Mouse (Mus musculus) lung, embryonic 14.5 days (tissue): ENCODE data around the gene Crtc2. TPM values are rescaled to one million over a fixed set of nuclear protein-coding genes. Genes with fewer than 3 reads are reported as not detected.

Experiments
- ATAC-seq: fragments of 200-750 bp; cut with Nextera tagmentation; 2 replicates; pipeline ENCODE4 v1.8.0; 2017; ENCODE audit warnings: mild to moderate bottlenecking, moderate TSS enrichment, moderate library complexity; ENCODE audit not compliant: insufficient read depth
- DNase-seq: peaks from one replicate; pipeline ENCODE4 v3.0.0-alpha.2; 2015
- H3K27ac ChIP-seq: fragments of 300-500 bp; sonication (generic); 2 replicates; pipeline ENCODE4 v1.5.1; 2014; ENCODE audit warnings: low read depth, mild to moderate bottlenecking, moderate library complexity
- H3K27me3 ChIP-seq: fragments of 300-500 bp; sonication (generic); 2 replicates; pipeline ENCODE4 v1.6.1; 2014; ENCODE audit warnings: low read length, control low read depth; ENCODE audit not compliant: insufficient read depth
- H3K36me3 ChIP-seq: fragments of 300-500 bp; sonication (generic); 2 replicates; pipeline ENCODE4 v1.6.1; 2014; ENCODE audit warnings: control low read depth; ENCODE audit not compliant: insufficient read depth
- H3K4me1 ChIP-seq: fragments of 300-500 bp; sonication (generic); 2 replicates; pipeline ENCODE4 v1.6.1; 2014; ENCODE audit warnings: antibody characterized with exemption, control low read depth; ENCODE audit not compliant: insufficient read depth
- H3K4me2 ChIP-seq: fragments of 300-500 bp; sonication (generic); 2 replicates; pipeline ENCODE4 v1.6.1; 2014; ENCODE audit warnings: mild to moderate bottlenecking
- H3K4me3 ChIP-seq: fragments of 300-500 bp; sonication (generic); 2 replicates; pipeline ENCODE4 v1.5.1; 2014; ENCODE audit warnings: low read depth, low read length
- H3K9ac ChIP-seq: fragments of 300-500 bp; sonication (generic); 2 replicates; pipeline ENCODE4 v1.6.1; 2014
- H3K9me3 ChIP-seq: fragments of 300-500 bp; sonication (generic); 2 replicates; pipeline ENCODE4 v1.6.1; 2016; ENCODE audit warnings: low read depth, low read length, control low read depth
- CTCF ChIP-seq: IDR thresholded peaks from 2 replicates; pipeline ENCODE4 v1.5.1; 2016; ENCODE audit warnings: antibody characterized with exemption, low read depth
- WGBS: fragments of 180-500 bp; shearing (Covaris S2); extraction: QIAGEN DNeasy Blood & Tissue Kit; methylation state at CpG from one replicate; pipeline ENCODE4 v1.1.7; 2014; 5-methylcytosine and 5-hydroxymethylcytosine counted together
- microRNA-seq: library from miRNA; unstranded; fragments of <30 nt; microRNA quantifications from one replicate; pipeline ENCODE4, GENCODE M21; 2016; ENCODE audit warnings: borderline number of aligned reads
- polyA plus RNA-seq: library from polyadenylated mRNA; unstranded; fragments of >200 nt; fragmentation: Nextera tagmentation; extraction: Ambion mirVana; gene quantifications from 2 replicates; pipeline ENCODE4 v1.2.1, GENCODE M21; 2014

Gene Crtc2
- polyA plus RNA-seq, 1 experiment from 2014 or later: 19.3 TPM

GRCm38 (mm10) chr3:90293352-90294063, 39.5 kb downstream of the Crtc2 start:
- Histone ChIP-seq H3K9ac (peak overlapping the region; percentile 94), H3K9me3 (no peaks in the 10 kb centered on the region), H3K4me2 (peak overlapping the region; percentile 71), H3K36me3 (peaks cover 8% of the 10 kb centered on the region; the same call in 1 of the 2 replicates), H3K4me3 (peak overlapping the region; percentile 89), H3K27ac (peak overlapping the region; percentile 96), H3K27me3 (no peaks in the 10 kb centered on the region), H3K4me1 (peaks cover 9% of the 10 kb centered on the region; the same call in 1 of the 2 replicates)
- peak; percentile 12 for ATAC-seq
- DNase-seq: peak; percentile 75
- TF ChIP-seq CTCF: no peak
- WGBS: 1% methylated on average over 52 of the region's 68 CpGs

DNA sequence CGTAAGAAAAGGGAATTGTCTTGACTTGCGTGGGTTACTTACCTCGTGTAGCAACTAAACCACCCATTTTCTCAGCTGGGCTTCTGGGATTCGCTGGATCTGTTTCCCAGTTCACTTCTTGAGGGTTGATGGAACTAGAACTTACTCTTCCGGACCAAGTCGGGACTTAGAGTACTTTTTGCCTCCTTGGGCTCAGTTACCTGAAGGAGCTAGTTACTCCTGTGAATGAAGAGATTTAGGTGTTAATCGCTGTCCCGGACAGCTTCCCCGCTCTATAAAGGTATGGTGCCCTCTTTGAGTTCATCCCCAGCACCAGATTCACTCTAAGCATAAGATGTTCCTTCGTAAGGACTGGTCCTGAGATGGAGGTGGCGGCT, 40.1 kb downstream of the Crtc2 start:
- WGBS: 1% methylated on average over 11 of the region's 11 CpGs
- no peak for ATAC-seq
- Histone ChIP-seq H3K9ac (peak overlapping the region; percentile 94), H3K4me1 (peaks cover 9% of the 10 kb centered on the region; the same call in 1 of the 2 replicates), H3K27ac (peak overlapping the region; percentile 96), H3K36me3 (peaks cover 8% of the 10 kb centered on the region; the same call in 1 of the 2 replicates), H3K4me2 (peak overlapping the region; percentile 71), H3K27me3 (no peaks in the 10 kb centered on the region), H3K4me3 (peak overlapping the region; percentile 89), H3K9me3 (no peaks in the 10 kb centered on the region)
- no peak for TF ChIP-seq CTCF
- peak; percentile 43 for DNase-seq

DNA sequence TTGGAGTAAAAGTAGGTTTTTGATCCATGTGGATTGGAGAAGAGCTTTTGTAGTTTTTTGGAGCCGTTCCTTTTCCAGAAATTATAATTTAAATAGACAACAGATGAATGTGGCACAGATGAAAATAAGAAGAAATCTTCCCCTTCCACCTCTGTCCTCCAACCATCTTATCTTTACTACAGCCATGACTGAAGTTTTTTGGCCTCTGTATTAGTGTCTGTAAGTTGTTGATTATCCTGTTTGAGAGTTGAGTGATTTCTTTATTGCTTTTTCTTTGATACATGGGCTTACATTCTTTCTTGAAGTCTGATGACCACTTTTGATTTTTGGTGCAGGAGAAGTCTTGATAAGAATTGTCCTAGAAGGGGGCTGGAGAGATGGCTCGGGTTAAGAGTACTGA, 40.7 kb downstream of the Crtc2 start:
- H3K9me3 ChIP-seq: no peaks in the 10 kb centered on the region
- H3K9ac ChIP-seq: peak overlapping the region; percentile 94
- peaks cover 9% of the 10 kb centered on the region; the same call in 1 of the 2 replicates for H3K4me1 ChIP-seq
- TF ChIP-seq CTCF: no peak
- WGBS: 65% methylated on average over 2 of the region's 2 CpGs
- no peak overlapping the region for H3K27ac ChIP-seq
- H3K36me3 ChIP-seq: peaks cover 8% of the 10 kb centered on the region; the same call in 1 of the 2 replicates
- peak overlapping the region; percentile 71 for H3K4me2 ChIP-seq
- H3K27me3 ChIP-seq: no peaks in the 10 kb centered on the region
- peak overlapping the region; percentile 89 for H3K4me3 ChIP-seq
- DNase-seq (no peak), ATAC-seq (no peak)

DNA sequence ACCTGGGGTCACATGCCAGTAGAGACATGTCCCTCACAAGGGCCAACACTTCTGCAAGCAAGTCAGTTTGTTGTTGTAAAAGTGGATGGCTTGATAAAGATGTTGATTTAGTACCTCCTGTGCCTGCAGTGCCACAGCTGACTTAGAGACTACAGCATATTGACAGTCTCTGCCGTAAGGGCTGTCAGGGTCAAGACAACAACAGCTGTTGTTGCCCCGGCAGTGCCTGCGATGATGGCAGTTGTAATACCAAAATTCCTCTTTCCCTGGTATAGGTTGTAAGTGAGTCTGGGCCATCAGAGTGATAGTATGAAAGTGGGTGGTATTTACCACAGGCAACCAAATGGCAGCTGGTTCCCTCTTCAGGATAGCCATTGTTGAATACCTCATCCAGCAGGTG, 51.8 kb downstream of the Crtc2 start:
- DNase-seq (no peak), ATAC-seq (no peak)
- 52% methylated on average over 3 of the region's 3 CpGs for WGBS
- Histone ChIP-seq H3K9me3 (no peaks in the 10 kb centered on the region), H3K4me2 (no peak overlapping the region), H3K36me3 (no peaks in the 10 kb centered on the region), H3K27ac (no peak overlapping the region), H3K9ac (no peak overlapping the region), H3K27me3 (no peaks in the 10 kb centered on the region), H3K4me1 (no peaks in the 10 kb centered on the region), H3K4me3 (no peak overlapping the region)
- no peak for TF ChIP-seq CTCF

DNA sequence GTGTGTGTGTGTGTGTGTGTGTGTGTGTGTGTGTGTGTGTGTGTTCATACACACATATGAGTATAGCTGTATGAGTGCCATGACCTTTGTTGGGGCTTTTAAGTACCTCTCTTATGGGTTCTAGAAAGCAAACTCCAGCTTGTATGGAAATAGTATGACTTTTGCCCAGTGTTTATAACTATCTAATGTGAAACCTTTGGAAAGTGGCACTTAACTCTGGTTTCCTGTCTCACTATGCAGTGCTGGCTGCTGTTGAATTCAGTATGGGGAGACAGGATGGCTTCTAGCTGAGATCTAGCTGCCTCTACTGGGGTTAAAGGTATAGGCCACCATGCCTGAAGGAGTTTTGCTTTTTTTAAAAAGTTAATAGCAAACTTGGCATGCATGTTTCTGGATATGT, 55.6 kb downstream of the Crtc2 start:
- Histone ChIP-seq H3K9me3 (no peaks in the 10 kb centered on the region), H3K27ac (no peak overlapping the region), H3K9ac (no peak overlapping the region), H3K4me3 (no peak overlapping the region), H3K4me2 (no peak overlapping the region), H3K4me1 (no peaks in the 10 kb centered on the region), H3K27me3 (no peaks in the 10 kb centered on the region), H3K36me3 (no peaks in the 10 kb centered on the region)
- DNase-seq (no peak), ATAC-seq (no peak)
- TF ChIP-seq CTCF: no peak

DNA sequence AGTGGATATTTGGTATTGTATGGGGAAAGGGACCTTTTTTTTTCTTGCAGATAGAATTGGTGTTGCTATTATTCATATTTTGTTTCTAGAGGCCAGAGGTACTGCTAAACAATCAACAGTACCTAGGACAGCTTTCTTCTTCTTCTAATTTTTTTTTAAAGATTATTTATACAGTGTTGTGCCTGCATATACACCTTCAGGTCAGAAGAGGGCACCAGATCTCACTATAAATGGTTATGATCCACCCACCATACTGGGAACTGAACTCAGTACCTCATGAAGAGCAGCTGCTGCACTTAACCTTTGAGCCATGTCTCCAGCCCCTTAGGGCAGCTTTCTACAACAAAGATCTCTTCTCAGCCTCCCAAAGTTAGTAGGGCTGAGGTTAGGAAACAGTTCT, 59.4 kb downstream of the Crtc2 start:
- no peaks in the 10 kb centered on the region for H3K36me3 ChIP-seq
- no peaks in the 10 kb centered on the region for H3K4me1 ChIP-seq
- no peaks in the 10 kb centered on the region for H3K27me3 ChIP-seq
- peak; percentile 47 for TF ChIP-seq CTCF
- ATAC-seq: no peak
- H3K4me3 ChIP-seq: no peak overlapping the region
- peak; percentile 31 for DNase-seq
- H3K9me3 ChIP-seq: no peaks in the 10 kb centered on the region
- H3K9ac ChIP-seq: no peak overlapping the region
- H3K27ac ChIP-seq: no peak overlapping the region
- no peak overlapping the region for H3K4me2 ChIP-seq

Small RNA genes lying within 50 kb of the gene (microRNA-seq; reads per million reads assigned to microRNA genes)
- not detected for gene Mir7012

Other genes with a start within 250 kb of the Crtc2 start
- 136 and 143 TPM in 2 replicates for gene 4933434E20Rik, start 202.5 kb upstream of the Crtc2 start, polyA plus RNA-seq
- gene Ubap2l, start 201.5 kb upstream of the Crtc2 start, polyA plus RNA-seq: 236 and 257 TPM in 2 replicates
- gene Tpm3, start 181.5 kb upstream of the Crtc2 start, polyA plus RNA-seq: 634 and 654 TPM in 2 replicates
- gene Nup210l, start 150.0 kb upstream of the Crtc2 start, polyA plus RNA-seq: 0.39 and 0.58 TPM in 2 replicates
- gene Rps27, start 40.5 kb upstream of the Crtc2 start, polyA plus RNA-seq: 1,714 and 1,910 TPM in 2 replicates
- 17.9 and 19.3 TPM in 2 replicates for gene Rab13, start 40.5 kb upstream of the Crtc2 start, polyA plus RNA-seq
- gene Jtb, start 22.6 kb upstream of the Crtc2 start, polyA plus RNA-seq: 92.3 and 99.7 TPM in 2 replicates
- 5.4 and 6.5 TPM in 2 replicates for gene Creb3l4, start 10.7 kb upstream of the Crtc2 start, polyA plus RNA-seq
- gene Slc39a1, start 6.0 kb upstream of the Crtc2 start, polyA plus RNA-seq: 85.2 and 85.3 TPM in 2 replicates
- gene Dennd4b, start 11.0 kb downstream of the Crtc2 start, polyA plus RNA-seq: 4.4 and 6.1 TPM in 2 replicates
- gene Gatad2b, start 39.0 kb downstream of the Crtc2 start, polyA plus RNA-seq: 14.6 and 15.8 TPM in 2 replicates
- 18.4 and 19.1 TPM in 2 replicates for gene Slc27a3, start 135.8 kb downstream of the Crtc2 start, polyA plus RNA-seq
- 38.5 and 40.5 TPM in 2 replicates for gene Ints3, start 179.5 kb downstream of the Crtc2 start, polyA plus RNA-seq
- 17.8 and 19.3 TPM in 2 replicates for gene Npr1, start 211.7 kb downstream of the Crtc2 start, polyA plus RNA-seq
- gene Ilf2, start 222.0 kb downstream of the Crtc2 start, polyA plus RNA-seq: 232 and 240 TPM in 2 replicates
- 68.0 and 74.7 TPM in 2 replicates for gene Snapin, start 236.9 kb downstream of the Crtc2 start, polyA plus RNA-seq